ENCODE assay signal across 8 mouse cellular contexts in genomic region chr11:96860564-96860963, GRCm38 (mm10). TPM values are rescaled to one million over a fixed set of nuclear protein-coding genes. Genes with fewer than 3 reads are reported as not detected.
DNase-seq lines count a peak whose midpoint lies in the region; ATAC-seq lines count a peak whose summit lies in the region.

No protein-coding gene starts in this region.

- peak overlapping the region; percentile 86 for H3K4me2 ChIP-seq in embryonic facial prominence, embryonic 13.5 days
- peak overlapping the region; percentile 85; the same call in 1 of the 2 replicates for H3K4me2 ChIP-seq in kidney, embryonic 15.5 days
- H3K4me2 ChIP-seq in liver, embryonic 12.5 days = no peak overlapping the region
- H3K4me2 ChIP-seq in stomach, embryonic 16.5 days (ENCODE audit: low read depth, low read length) = no peak overlapping the region

- no peak for ATAC-seq in embryonic facial prominence, embryonic 13.5 days (ENCODE audit: insufficient number of reproducible peaks, insufficient read depth, low FRiP score, low TSS enrichment, low read depth)
- ATAC-seq in kidney, embryonic 15.5 days (replicated peaks; ENCODE audit: low FRiP score) = peak; percentile 47; the same call in 1 of the 2 replicates
- peak; percentile 31 for ATAC-seq in liver, embryonic 12.5 days
- peak; percentile 34; the same call in 1 of the 2 replicates for ATAC-seq in stomach, embryonic 16.5 days (ENCODE audit: insufficient read depth, low FRiP score)

- H3K27me3 ChIP-seq in embryonic facial prominence, embryonic 13.5 days = 0 out of 2 replicates have a peak, but pooled peaks cover 2% of the 10 kb centered on the region
- no peaks in the 10 kb centered on the region for H3K27me3 ChIP-seq in kidney, embryonic 15.5 days
- peaks cover 29% of the 10 kb centered on the region for H3K27me3 ChIP-seq in liver, embryonic 12.5 days (replicated peaks)
- 0 out of 2 replicates have a peak, but pooled peaks cover 3% of the 10 kb centered on the region for H3K27me3 ChIP-seq in stomach, embryonic 16.5 days (ENCODE audit: control insufficient read depth, insufficient read depth, low read length)

- no peaks in the 10 kb centered on the region for H3K9me3 ChIP-seq in embryonic facial prominence, embryonic 13.5 days
- no peaks in the 10 kb centered on the region for H3K9me3 ChIP-seq in kidney, embryonic 15.5 days (replicated peaks)
- H3K9me3 ChIP-seq in liver, embryonic 12.5 days (replicated peaks) = no peaks in the 10 kb centered on the region
- no peaks in the 10 kb centered on the region for H3K9me3 ChIP-seq in stomach, embryonic 16.5 days (replicated peaks; ENCODE audit: control insufficient read depth, low read length)

- 0 out of 2 replicates have a peak overlapping the region, but pooled peaks have one; percentile 0 for H3K4me3 ChIP-seq in embryonic facial prominence, embryonic 13.5 days
- no peak overlapping the region for H3K4me3 ChIP-seq in kidney, embryonic 15.5 days (replicated peaks)
- no peak overlapping the region for H3K4me3 ChIP-seq in liver, embryonic 12.5 days
- H3K4me3 ChIP-seq in stomach, embryonic 16.5 days (replicated peaks; ENCODE audit: low read length) = no peak overlapping the region

- H3K4me1 ChIP-seq in embryonic facial prominence, embryonic 13.5 days = peaks cover 32% of the 10 kb centered on the region
- H3K4me1 ChIP-seq in kidney, embryonic 15.5 days = peaks cover 36% of the 10 kb centered on the region
- peaks cover 21% of the 10 kb centered on the region for H3K4me1 ChIP-seq in liver, embryonic 12.5 days
- peaks cover 15% of the 10 kb centered on the region; the same call in 1 of the 2 replicates for H3K4me1 ChIP-seq in stomach, embryonic 16.5 days (ENCODE audit: control insufficient read depth, insufficient read depth, low read length)

- H3K27ac ChIP-seq in embryonic facial prominence, embryonic 13.5 days = peak overlapping the region; percentile 55; the same call in 1 of the 2 replicates
- H3K27ac ChIP-seq in kidney, embryonic 15.5 days = peak overlapping the region; percentile 42; the same call in 1 of the 2 replicates
- no peak overlapping the region for H3K27ac ChIP-seq in liver, embryonic 12.5 days
- no peak overlapping the region for H3K27ac ChIP-seq in stomach, embryonic 16.5 days (ENCODE audit: low read length)

- DNase-seq in B cell, adult 2 months = peak; percentile 84 to 86
- peak; percentile 86 to 90 for DNase-seq in adrenal gland, postnatal 36 days
- DNase-seq in heart, adult 9 months (ENCODE audit: low spot score in 2 of 2) = peak; percentile 80 to 87
- peak; percentile 92 for DNase-seq in neural tube, embryonic 10.5 days (ENCODE audit: extremely low spot score, low spot score)

- 0 out of 2 replicates have a peak, but pooled peaks cover 4% of the 10 kb centered on the region for H3K36me3 ChIP-seq in embryonic facial prominence, embryonic 13.5 days
- H3K36me3 ChIP-seq in kidney, embryonic 15.5 days = peaks cover 7% of the 10 kb centered on the region
- H3K36me3 ChIP-seq in liver, embryonic 12.5 days = no peaks in the 10 kb centered on the region
- H3K36me3 ChIP-seq in stomach, embryonic 16.5 days (ENCODE audit: control insufficient read depth, insufficient read depth, low read length) = no peaks in the 10 kb centered on the region

- WGBS in embryonic facial prominence, embryonic 13.5 days = 7% methylated on average over 8 of the region's 8 CpGs
- 7% methylated on average over 8 of the region's 8 CpGs for WGBS in kidney, embryonic 15.5 days
- WGBS in liver, embryonic 12.5 days (ENCODE audit: insufficient replicate concordance) = 9% methylated on average over 8 of the region's 8 CpGs
- WGBS in stomach, embryonic 16.5 days = 8% methylated on average over 8 of the region's 8 CpGs

- no peak overlapping the region for H3K9ac ChIP-seq in embryonic facial prominence, embryonic 13.5 days
- no peak overlapping the region for H3K9ac ChIP-seq in kidney, embryonic 15.5 days
- no peak overlapping the region for H3K9ac ChIP-seq in liver, embryonic 12.5 days
- H3K9ac ChIP-seq in stomach, embryonic 16.5 days (ENCODE audit: low read length) = no peak overlapping the region

RNA-seq across cellular contexts. Expression of gene Copz2, which starts 10.9 kb away (rescaled TPM):
- 10 to 100 TPM; 57.4 to 63.3 TPM for total RNA-seq in adrenal gland, postnatal 36 days (2021)
- polyA plus RNA-seq in embryonic facial prominence, embryonic 13.5 days (2015; fragmentation: Nextera tagmentation; extraction: Ambion mirVana) = 123 and 125 TPM in 2 replicates
- polyA plus RNA-seq in kidney, embryonic 15.5 days (2015; fragmentation: Nextera tagmentation; extraction: Ambion mirVana) = 117 and 121 TPM in 2 replicates
- 25.6 and 26.7 TPM in 2 replicates for polyA plus RNA-seq in liver, embryonic 12.5 days (2016; fragmentation: Nextera tagmentation; extraction: Ambion mirVana)
- 124 and 136 TPM in 2 replicates for polyA plus RNA-seq in stomach, embryonic 16.5 days (2015; fragmentation: Nextera tagmentation; extraction: Ambion mirVana)

RNA-seq across cellular contexts. Expression of gene Nfe2l1, which starts 30.8 kb away (rescaled TPM):
- total RNA-seq in adrenal gland, postnatal 36 days (2021) = 100 to 1,000 TPM; 526 to 605 TPM
- polyA plus RNA-seq in embryonic facial prominence, embryonic 13.5 days (2015; fragmentation: Nextera tagmentation; extraction: Ambion mirVana) = 61.7 and 66.5 TPM in 2 replicates
- 78.5 and 82.1 TPM in 2 replicates for polyA plus RNA-seq in kidney, embryonic 15.5 days (2015; fragmentation: Nextera tagmentation; extraction: Ambion mirVana)
- 26.7 and 32.4 TPM in 2 replicates for polyA plus RNA-seq in liver, embryonic 12.5 days (2016; fragmentation: Nextera tagmentation; extraction: Ambion mirVana)
- polyA plus RNA-seq in stomach, embryonic 16.5 days (2015; fragmentation: Nextera tagmentation; extraction: Ambion mirVana) = 64.8 and 65.7 TPM in 2 replicates

RNA-seq across cellular contexts. Expression of gene Cdk5rap3, which starts 55.7 kb away (rescaled TPM):
- total RNA-seq in adrenal gland, postnatal 36 days (2021) = 10 to 100 TPM; 44.1 to 58.8 TPM
- polyA plus RNA-seq in embryonic facial prominence, embryonic 13.5 days (2015; fragmentation: Nextera tagmentation; extraction: Ambion mirVana) = 89.4 and 94.8 TPM in 2 replicates
- 78.9 and 79.5 TPM in 2 replicates for polyA plus RNA-seq in kidney, embryonic 15.5 days (2015; fragmentation: Nextera tagmentation; extraction: Ambion mirVana)
- polyA plus RNA-seq in liver, embryonic 12.5 days (2016; fragmentation: Nextera tagmentation; extraction: Ambion mirVana) = 49.0 and 51.6 TPM in 2 replicates
- 68.7 and 75.0 TPM in 2 replicates for polyA plus RNA-seq in stomach, embryonic 16.5 days (2015; fragmentation: Nextera tagmentation; extraction: Ambion mirVana)

Comparison
In these comparisons a context has a peak if more than half of its experiments do, and no peak if none do; other contexts are left out.
1. H3K27ac ChIP-seq: peak in embryonic facial prominence, embryonic 13.5 days (single experiment) and kidney, embryonic 15.5 days (single experiment); none in liver, embryonic 12.5 days (single experiment) and stomach, embryonic 16.5 days (single experiment).
2. H3K4me2 ChIP-seq: peak in embryonic facial prominence, embryonic 13.5 days (single experiment) and kidney, embryonic 15.5 days (single experiment); none in liver, embryonic 12.5 days (single experiment) and stomach, embryonic 16.5 days (single experiment).
3. Peak in every context shown above with its lines, with median percentiles within 50 percentile points of each other: DNase-seq.